Mouse (Mus musculus): ENCODE measurements around the gene Esp18.

Esp18 gene

GRCm38 (mm10) chr17:39406059-39406458, at the start of gene Esp18:
Gene Esp18 (plus strand): TSS chr17:39406359.
- ATAC-seq (ENCODE audit: insufficient number of reproducible peaks, low FRiP score, low TSS enrichment) = no peak

GRCm38 (mm10) chr17:39363316-39363715, 42.8 kb upstream of the Esp18 start:
- ATAC-seq (ENCODE audit: insufficient number of reproducible peaks, low FRiP score, low TSS enrichment) = no peak
